Mouse (Mus musculus) liver, embryonic 11.5 days (tissue): Measurements from ENCODE around the gene Mettl8. TPM values are rescaled to one million over a fixed set of nuclear protein-coding genes. Genes with fewer than 3 reads are reported as not detected.
A peak's percentile ranks its signal among the peaks of the same experiment; 100 is the strongest.

ENCODE experiments used
- ATAC-seq: fragments of 200-750 bp; cut with Nextera tagmentation; replicated peaks from 2 replicates; pipeline ENCODE4 v1.8.0; 2017; ENCODE audit warnings: moderate number of reproducible peaks, mild to moderate bottlenecking, moderate TSS enrichment, moderate library complexity; ENCODE audit not compliant: low FRiP score
- DNase-seq: peaks from one replicate; pipeline ENCODE4 v3.0.0-alpha.2; 2017; ENCODE audit warnings: low spot score
- H3K27ac ChIP-seq: fragments of 300-500 bp; sonication (generic); 2 replicates; pipeline ENCODE4 v1.5.1; 2014; ENCODE audit warnings: mild to moderate bottlenecking, low read depth, low read length, control low read depth
- H3K27me3 ChIP-seq: fragments of 300-500 bp; sonication (generic); replicated peaks from 2 replicates; pipeline ENCODE4 v1.6.1; 2014; ENCODE audit warnings: low read length, mixed read lengths; ENCODE audit not compliant: control insufficient read depth, insufficient read depth
- H3K36me3 ChIP-seq: fragments of 300-500 bp; sonication (generic); 2 replicates; pipeline ENCODE4 v1.6.1; 2014; ENCODE audit warnings: mild to moderate bottlenecking, low read length, moderate library complexity, mixed read lengths; ENCODE audit not compliant: control insufficient read depth, insufficient read depth
- H3K4me1 ChIP-seq: fragments of 300-500 bp; sonication (generic); replicated peaks from 2 replicates; pipeline ENCODE4 v1.6.1; 2014; ENCODE audit warnings: low read length, mixed read lengths; ENCODE audit not compliant: control insufficient read depth, insufficient read depth
- H3K4me2 ChIP-seq: fragments of 300-500 bp; sonication (generic); 2 replicates; pipeline ENCODE4 v1.6.1; 2014; ENCODE audit warnings: mild to moderate bottlenecking, control low read depth, moderate library complexity
- H3K4me3 ChIP-seq: fragments of 300-500 bp; sonication (generic); 2 replicates; pipeline ENCODE4 v1.5.1; 2014; ENCODE audit warnings: low read depth, low read length, control low read depth
- H3K9ac ChIP-seq: fragments of 300-500 bp; sonication (generic); 2 replicates; pipeline ENCODE4 v1.6.1; 2014; ENCODE audit warnings: low read depth, low read length, control low read depth
- H3K9me3 ChIP-seq: fragments of 300-500 bp; sonication (generic); 2 replicates; pipeline ENCODE4 v1.6.1; 2016; ENCODE audit warnings: low read length, inconsistent platforms, mixed read lengths; ENCODE audit not compliant: control insufficient read depth
- WGBS: fragments of 180-500 bp; shearing (Covaris S2); extraction: QIAGEN DNeasy Blood & Tissue Kit; methylation state at CpG from one replicate; pipeline ENCODE4 v1.1.7; 2014; 5-methylcytosine and 5-hydroxymethylcytosine counted together
- polyA plus RNA-seq: library from polyadenylated mRNA; unstranded; fragments of >200 nt; fragmentation: Nextera tagmentation; extraction: Ambion mirVana; gene quantifications from 2 replicates; pipeline ENCODE4 v1.2.1, GENCODE M21; 2014

Gene Mettl8
- polyA plus RNA-seq, 1 experiment from 2014 or later, result 24.1 TPM

DNA sequence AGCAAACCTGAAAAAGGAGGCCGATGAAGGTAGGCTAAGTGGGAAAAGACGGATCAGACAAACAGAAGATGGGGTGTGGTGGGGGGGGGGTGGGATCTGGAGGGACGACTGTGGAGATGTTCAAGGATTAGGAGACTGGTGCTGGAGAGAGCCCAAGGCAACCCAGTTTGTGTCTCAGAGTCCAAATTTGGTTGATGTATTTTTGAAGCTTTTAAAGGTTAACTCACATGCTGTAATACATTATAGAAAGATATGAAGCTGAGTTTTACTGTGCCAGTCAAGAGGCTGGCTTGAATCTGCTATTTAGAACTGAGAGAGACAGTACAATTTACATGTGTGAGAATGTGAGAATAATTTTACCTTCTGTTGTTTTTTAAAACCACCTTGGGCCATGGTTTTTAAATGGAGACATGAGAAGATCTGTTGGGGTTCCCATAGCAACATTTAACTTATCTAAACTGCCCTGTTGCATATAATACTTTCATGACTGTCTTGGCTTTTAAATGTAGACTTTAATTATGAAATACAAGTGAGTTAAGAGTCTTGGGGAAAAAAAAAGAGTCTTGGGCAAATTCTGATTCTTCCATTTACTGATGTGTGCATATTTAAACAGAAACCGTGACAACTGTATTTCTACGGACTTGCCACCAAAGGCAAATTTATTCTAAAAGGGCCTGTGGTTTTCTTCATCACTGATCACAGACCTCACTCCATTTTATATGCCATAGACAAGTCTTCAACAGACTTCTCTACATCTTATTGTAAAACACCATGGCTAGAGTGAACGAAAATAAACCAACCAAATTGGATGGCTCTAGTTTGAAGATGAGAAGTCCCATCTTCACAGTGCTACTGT is 94.1 kb downstream of the Mettl8 start:
- no peak overlapping the region for H3K4me3 ChIP-seq
- ATAC-seq, result no peak
- no peaks in the 10 kb centered on the region for H3K9me3 ChIP-seq
- H3K36me3 ChIP-seq, result peaks cover 2% of the 10 kb centered on the region; the same call in 1 of the 2 replicates
- DNase-seq, result no peak
- no peak overlapping the region for H3K27ac ChIP-seq
- H3K9ac ChIP-seq, result no peak overlapping the region
- 80% methylated on average over 6 of the region's 6 CpGs for WGBS
- H3K4me1 ChIP-seq, result no peaks in the 10 kb centered on the region
- no peaks in the 10 kb centered on the region for H3K27me3 ChIP-seq
- H3K4me2 ChIP-seq, result no peak overlapping the region

DNA sequence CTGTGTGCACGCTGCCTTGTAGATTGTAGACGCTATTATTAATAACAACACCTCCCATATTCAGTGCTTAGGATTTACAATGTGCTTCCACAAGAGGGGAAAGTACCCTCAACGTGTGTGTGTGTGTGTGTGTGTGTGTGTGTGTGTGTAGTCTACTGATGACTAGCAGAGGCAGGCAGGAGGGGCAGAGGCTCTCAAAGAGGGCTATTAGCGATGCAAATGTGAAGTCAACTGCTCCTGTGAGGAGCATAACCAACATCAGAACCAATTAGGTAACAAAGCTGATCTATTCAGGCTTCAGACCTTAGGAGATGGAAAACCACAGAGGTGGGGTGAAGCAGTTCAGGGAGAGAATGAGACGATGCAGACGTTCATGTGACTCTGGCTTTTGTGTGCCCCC is 95.3 kb downstream of the Mettl8 start:
- H3K4me1 ChIP-seq, result no peaks in the 10 kb centered on the region
- H3K4me3 ChIP-seq, result no peak overlapping the region
- no peaks in the 10 kb centered on the region for H3K36me3 ChIP-seq
- WGBS, result 86% methylated on average over 6 of the region's 6 CpGs
- no peak for DNase-seq
- no peak for ATAC-seq
- no peak overlapping the region for H3K9ac ChIP-seq
- H3K27ac ChIP-seq, result no peak overlapping the region
- no peaks in the 10 kb centered on the region for H3K9me3 ChIP-seq
- H3K4me2 ChIP-seq, result no peak overlapping the region
- H3K27me3 ChIP-seq, result no peaks in the 10 kb centered on the region

DNA sequence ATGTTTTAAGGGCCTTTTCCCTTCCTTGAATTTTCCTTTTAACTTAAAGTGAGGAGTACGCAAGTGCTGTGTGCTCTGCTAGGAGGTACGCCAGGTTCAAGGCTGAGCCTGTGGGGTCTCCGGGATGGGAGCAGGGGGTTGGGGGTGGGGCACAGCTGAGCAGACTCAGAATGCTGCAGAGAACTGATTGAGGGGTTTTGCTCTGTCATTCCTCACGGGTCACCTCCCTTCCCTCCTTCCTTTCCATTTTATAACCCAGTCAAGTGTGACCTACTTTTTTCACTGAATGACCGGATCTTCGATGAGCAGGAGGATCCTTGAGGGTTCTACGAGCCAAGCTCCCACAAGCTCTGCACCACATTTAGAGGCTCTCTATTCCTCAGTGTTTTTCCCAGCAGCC is 96.0 kb downstream of the Mettl8 start:
- Histone ChIP-seq H3K27ac (no peak overlapping the region), H3K27me3 (no peaks in the 10 kb centered on the region), H3K9me3 (no peaks in the 10 kb centered on the region), H3K9ac (no peak overlapping the region), H3K4me1 (no peaks in the 10 kb centered on the region; the same call in 1 of the 2 replicates), H3K4me3 (no peak overlapping the region), H3K36me3 (no peaks in the 10 kb centered on the region), H3K4me2 (no peak overlapping the region)
- WGBS, result 80% methylated on average over 7 of the region's 7 CpGs
- no peak for DNase-seq
- no peak for ATAC-seq

- H3K27me3 ChIP-seq, result no peaks in the 10 kb centered on the region
- ATAC-seq (no peak), DNase-seq (no peak)
- no peaks in the 10 kb centered on the region for H3K9me3 ChIP-seq
- H3K36me3 ChIP-seq, result no peaks in the 10 kb centered on the region
- H3K9ac ChIP-seq, result no peak overlapping the region
- peaks cover 3% of the 10 kb centered on the region; the same call in 1 of the 2 replicates for H3K4me1 ChIP-seq
- no peak overlapping the region for H3K4me3 ChIP-seq
- WGBS, result 75% methylated on average over 6 of the region's 7 CpGs
- no peak overlapping the region for H3K27ac ChIP-seq
- no peak overlapping the region for H3K4me2 ChIP-seq
Observed at GRCm38 (mm10) chr2:70958536-70958935, 96.8 kb downstream of the Mettl8 start.

- Histone ChIP-seq H3K27ac (no peak overlapping the region), H3K9ac (no peak overlapping the region), H3K9me3 (no peaks in the 10 kb centered on the region), H3K36me3 (no peaks in the 10 kb centered on the region), H3K4me3 (no peak overlapping the region), H3K27me3 (no peaks in the 10 kb centered on the region), H3K4me1 (peaks cover 3% of the 10 kb centered on the region; the same call in 1 of the 2 replicates), H3K4me2 (no peak overlapping the region)
- WGBS, result 27% methylated on average over 2 of the region's 2 CpGs
- ATAC-seq (peak; percentile 90), DNase-seq (no peak)
Observed at GRCm38 (mm10) chr2:70953616-70954015, 101.8 kb downstream of the Mettl8 start.

GRCm38 (mm10) chr2:70951944-70952343 is 103.4 kb downstream of the Mettl8 start:
- Histone ChIP-seq H3K4me1 (peaks cover 3% of the 10 kb centered on the region; the same call in 1 of the 2 replicates), H3K27ac (no peak overlapping the region), H3K9me3 (no peaks in the 10 kb centered on the region), H3K9ac (no peak overlapping the region), H3K4me3 (no peak overlapping the region), H3K27me3 (no peaks in the 10 kb centered on the region), H3K4me2 (no peak overlapping the region), H3K36me3 (no peaks in the 10 kb centered on the region)
- no peak for DNase-seq
- WGBS, result 68% methylated on average over 2 of the region's 2 CpGs
- no peak for ATAC-seq

DNA sequence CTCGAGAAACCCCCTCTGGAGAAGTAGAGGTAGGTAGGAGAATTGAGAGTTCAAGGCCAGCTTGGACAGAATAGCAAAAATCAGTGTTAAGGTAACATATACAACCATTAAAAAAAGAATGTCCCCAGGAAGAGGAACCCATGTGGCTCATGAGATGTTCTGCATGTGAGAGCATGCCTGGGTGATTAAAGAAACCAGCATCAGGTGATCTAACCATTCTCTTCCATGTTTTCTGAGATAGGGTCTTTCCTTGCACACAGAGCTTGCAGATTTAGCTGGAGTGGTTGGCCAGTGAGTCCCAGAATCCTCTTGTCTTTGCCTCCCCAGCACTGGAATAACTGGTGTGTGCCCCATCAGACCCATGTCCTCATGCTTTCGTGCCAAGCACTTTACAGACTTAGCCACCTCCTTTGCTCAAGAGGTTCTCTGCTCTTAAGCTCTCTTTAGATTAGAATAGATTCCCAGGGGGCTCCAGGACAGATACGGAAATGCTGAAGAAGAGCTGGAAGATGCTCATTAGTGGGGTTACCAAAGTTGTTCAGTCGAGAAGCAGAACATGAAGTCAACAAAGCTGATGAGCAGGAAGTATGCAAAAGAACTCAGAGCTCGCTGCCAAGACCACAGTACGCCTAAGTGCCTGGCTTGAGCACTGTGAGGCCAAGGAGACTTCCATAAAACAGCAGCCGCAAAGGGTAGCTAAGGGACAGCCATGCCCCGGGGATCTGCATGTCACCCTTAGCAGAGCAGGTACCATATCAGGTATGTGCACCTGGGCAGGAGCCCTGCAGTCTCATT is 110.7 kb downstream of the Mettl8 start:
- whole genome bisulfite sequencing, result 71% methylated on average over 8 of the region's 8 CpGs

DNA sequence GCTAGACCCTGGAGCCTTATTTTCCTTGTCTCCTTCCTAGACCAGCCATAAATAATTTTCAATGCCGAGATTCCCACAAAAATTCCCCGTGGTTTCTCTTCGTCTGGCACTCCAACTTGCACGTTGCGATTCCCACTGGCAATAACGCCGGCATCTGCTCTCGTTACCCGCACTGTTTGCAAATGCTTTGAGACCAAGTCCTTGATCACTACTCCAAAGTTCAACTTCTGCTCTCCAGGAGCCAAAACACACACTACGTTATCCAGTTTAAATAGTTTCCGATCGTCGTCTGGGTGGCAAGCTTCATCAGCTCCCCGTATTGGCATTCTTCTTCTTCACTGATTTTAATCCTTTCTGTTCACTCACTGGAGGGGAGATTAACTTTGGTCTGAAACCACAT is 114.6 kb downstream of the Mettl8 start:
- H3K4me2 ChIP-seq, result peak overlapping the region; percentile 5; the same call in 1 of the 2 replicates
- no peaks in the 10 kb centered on the region for H3K9me3 ChIP-seq
- DNase-seq (no peak), ATAC-seq (no peak)
- peaks cover 8% of the 10 kb centered on the region for H3K4me1 ChIP-seq
- H3K27me3 ChIP-seq, result no peaks in the 10 kb centered on the region
- no peak overlapping the region for H3K4me3 ChIP-seq
- no peak overlapping the region for H3K9ac ChIP-seq
- H3K27ac ChIP-seq, result no peak overlapping the region
- no peaks in the 10 kb centered on the region for H3K36me3 ChIP-seq
- WGBS, result 82% methylated on average over 14 of the region's 14 CpGs

More for the DNA sequence above, 110.7 kb downstream of the Mettl8 start:
- Histone ChIP-seq H3K4me1 (peaks cover under 1% of the 10 kb centered on the region), H3K4me3 (no peak overlapping the region), H3K4me2 (no peak overlapping the region), H3K36me3 (no peaks in the 10 kb centered on the region), H3K9ac (no peak overlapping the region), H3K9me3 (no peaks in the 10 kb centered on the region), H3K27ac (no peak overlapping the region), H3K27me3 (no peaks in the 10 kb centered on the region)
- no peak for DNase-seq
- ATAC-seq, result no peak
